Comparison of ENCODE assay signal across 25 mouse cellular contexts in the genomic region with DNA sequence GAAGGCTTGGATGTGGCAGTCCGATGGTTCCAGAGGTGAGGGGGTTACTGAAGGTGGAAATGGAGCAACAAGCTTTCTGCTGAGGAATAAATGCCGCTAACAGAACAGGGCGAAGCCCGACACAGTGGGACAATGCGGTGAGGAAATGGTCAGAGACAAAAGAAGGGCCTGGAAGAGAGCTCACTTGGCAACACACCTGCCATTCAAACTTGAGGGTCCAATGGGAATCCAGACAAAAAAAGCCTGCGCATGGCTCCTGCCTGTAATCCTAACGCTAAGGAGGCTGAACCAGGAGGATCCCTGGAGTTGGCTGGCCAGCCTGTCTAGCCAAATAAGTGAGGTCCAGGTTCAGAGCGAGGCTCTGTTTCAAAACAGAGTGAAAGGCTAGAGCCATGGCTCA. TPM values are rescaled to one million over a fixed set of nuclear protein-coding genes. Genes with fewer than 3 reads are reported as not detected.
"Had no signal": no experiment of that assay in that cellular context is flagged by ENCODE, and none has a peak within 500 bp of the region (broad histone marks: within the 10 kb centered on the region; RNA-seq: fewer than 3 reads in every experiment).

No protein-coding gene starts in this region.

- H3K4me1 ChIP-seq: midbrain, embryonic 13.5 days had no signal

- DNase-seq: kidney, adult 18-20 months; kidney, adult 9 months; kidney, postnatal 14 days; layer of hippocampus, adult 9-11 months; left cerebral cortex, postnatal 4 days; liver, postnatal 0 days; lung, embryonic 14.5 days; retina, postnatal 1 day; right cerebral cortex, postnatal 25 days; spleen, adult 18-20 months; thymus, postnatal 25 days had no signal

- H3K4me3 ChIP-seq: layer of hippocampus, adult 2 months; limb, embryonic 12.5 days; limb, embryonic 15.5 days; midbrain, embryonic 10.5 days; midbrain, embryonic 13.5 days; myocyte; neural tube, embryonic 13.5 days; stomach, embryonic 15.5 days had no signal

- H3K27ac ChIP-seq: layer of hippocampus, adult 2 months; limb, embryonic 12.5 days; limb, embryonic 15.5 days; liver, embryonic 14.5 days; macrophage; midbrain, embryonic 10.5 days; midbrain, embryonic 13.5 days; neural tube, embryonic 13.5 days; stomach, embryonic 15.5 days had no signal

- ATAC-seq: liver, postnatal 0 days; lung, postnatal 0 days; midbrain, embryonic 13.5 days; midbrain, embryonic 16.5 days had no signal

- H3K36me3 ChIP-seq: limb, embryonic 12.5 days; limb, embryonic 15.5 days; midbrain, embryonic 10.5 days; midbrain, embryonic 13.5 days; neural tube, embryonic 13.5 days; stomach, embryonic 15.5 days had no signal

- H3K4me2 ChIP-seq: limb, embryonic 12.5 days; limb, embryonic 15.5 days; liver, embryonic 11.5 days; lung, embryonic 14.5 days; midbrain, embryonic 13.5 days; neural tube, embryonic 13.5 days; stomach, embryonic 15.5 days had no signal

- H3K9me3 ChIP-seq: limb, embryonic 12.5 days; limb, embryonic 15.5 days; midbrain, embryonic 10.5 days; midbrain, embryonic 13.5 days; neural tube, embryonic 13.5 days; stomach, embryonic 15.5 days had no signal

- H3K9ac ChIP-seq: limb, embryonic 12.5 days; limb, embryonic 15.5 days; liver, embryonic 14.5 days; liver, postnatal 0 days; lung, embryonic 14.5 days; midbrain, embryonic 13.5 days; neural tube, embryonic 13.5 days; stomach, embryonic 15.5 days had no signal

- H3K27me3 ChIP-seq: limb, embryonic 12.5 days; limb, embryonic 15.5 days; midbrain, embryonic 13.5 days; neural tube, embryonic 13.5 days; stomach, embryonic 15.5 days had no signal

RNA-seq across cellular contexts. Expression of a gene that starts 4.5 kb away (rescaled TPM):
- total RNA-seq: layer of hippocampus, adult 2 months; neutrophil, adult 5-6 weeks had no signal
- polyA plus RNA-seq: macrophage had no signal
